Mouse (Mus musculus): ENCODE measurements around the gene Nudt15.

DNA sequence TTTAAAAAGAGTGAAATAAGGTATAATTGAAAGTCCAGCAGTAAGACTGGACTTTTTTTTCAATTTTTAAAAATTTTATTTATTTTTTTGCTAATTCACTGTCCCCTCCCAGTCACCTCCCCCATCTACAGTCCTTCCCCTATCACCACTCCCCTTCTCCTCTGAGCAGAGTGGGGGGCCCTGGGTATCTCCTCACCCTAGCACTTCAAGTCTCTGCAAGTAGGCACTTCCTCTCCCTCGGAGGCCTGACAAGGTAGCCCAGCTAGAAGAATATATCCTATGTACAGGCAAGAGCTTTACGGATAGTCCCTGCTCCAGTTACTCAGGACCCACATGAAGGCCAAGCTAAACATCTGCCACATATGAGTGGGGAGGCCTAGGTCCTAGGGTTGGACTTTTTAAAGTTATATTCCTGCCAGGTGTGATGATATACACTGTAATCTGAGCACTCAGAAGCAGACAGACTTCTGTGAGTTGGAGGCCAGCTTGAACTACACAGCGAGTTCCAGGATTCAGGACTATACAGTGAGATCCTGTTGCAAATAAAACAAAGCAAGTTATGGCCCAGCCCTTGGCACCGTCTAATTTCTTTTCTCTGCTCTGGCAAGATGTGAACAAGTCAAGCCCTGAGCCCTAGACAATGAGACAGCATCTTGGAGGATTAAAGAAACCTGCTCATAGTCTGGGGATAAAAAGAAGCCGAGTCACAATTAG, 64.4 kb downstream of the Nudt15 start:
- TF ChIP-seq CTCF (IDR thresholded peaks at IDR 0.05; ENCODE audit: extremely low read depth, insufficient read length, insufficient replicate concordance, low read depth, low read length): no peak
- TF ChIP-seq POLR2A (IDR thresholded peaks at IDR 0.05; ENCODE audit: low read depth, low read length): no peak

All from small intestine, adult 2 months (tissue).